Mouse (Mus musculus) skeletal muscle tissue, adult 2 months (tissue): Measurements from ENCODE around the gene Tnfsf8.

ENCODE experiments used
- DNase-seq: peaks from one replicate; pipeline ENCODE4 v3.0.0-alpha.2; 2012; ENCODE audit warnings: low read depth, low spot score

Gene Tnfsf8

DNA sequence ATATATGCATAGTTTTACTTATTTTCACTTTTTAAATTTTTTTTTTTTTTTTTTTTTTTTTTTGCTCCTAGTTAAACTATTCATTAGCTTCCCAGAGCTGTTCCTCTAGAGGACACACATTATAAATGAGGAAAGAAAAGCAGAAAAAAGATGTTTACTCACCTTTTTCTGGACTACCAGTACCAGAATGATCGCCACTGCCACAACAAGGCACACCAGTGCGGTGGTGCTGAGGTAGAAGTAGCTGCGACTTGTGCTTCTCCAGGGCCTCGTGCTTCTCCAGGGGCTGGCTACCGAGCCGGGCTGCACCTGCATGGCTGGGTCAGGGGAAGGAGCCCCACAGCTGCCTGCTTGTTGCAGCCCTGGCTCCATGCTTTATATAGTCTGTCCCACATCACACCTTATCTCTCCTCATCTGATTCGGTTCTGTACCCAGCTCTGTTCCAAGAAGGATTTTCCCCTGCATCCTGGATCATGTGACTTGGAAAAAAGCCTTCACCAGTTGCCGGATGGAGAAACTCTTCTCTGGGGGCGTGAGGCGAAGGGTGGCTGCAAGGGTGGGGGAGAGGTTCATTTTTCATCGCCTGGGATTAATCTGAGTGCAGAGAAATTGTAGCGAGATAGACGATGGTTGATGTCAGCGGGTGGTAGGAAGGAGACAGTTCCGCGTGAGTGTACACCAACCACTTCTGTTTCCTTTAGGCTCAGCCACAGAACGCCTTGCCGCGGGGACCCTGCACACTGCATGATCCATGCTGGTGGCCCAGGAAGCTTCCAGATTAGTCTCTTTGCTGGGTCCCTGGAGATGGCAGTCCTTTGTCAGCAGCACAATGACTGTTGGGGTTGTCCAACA, at the start of gene Tnfsf8:
Gene Tnfsf8 (minus strand): TSS at position 660 of the 853 bp plus-strand sequence.
- no peak for DNase-seq

GRCm38 (mm10) chr4:63908511-63908910, 47.4 kb upstream of the Tnfsf8 start:
- no peak for DNase-seq

DNA sequence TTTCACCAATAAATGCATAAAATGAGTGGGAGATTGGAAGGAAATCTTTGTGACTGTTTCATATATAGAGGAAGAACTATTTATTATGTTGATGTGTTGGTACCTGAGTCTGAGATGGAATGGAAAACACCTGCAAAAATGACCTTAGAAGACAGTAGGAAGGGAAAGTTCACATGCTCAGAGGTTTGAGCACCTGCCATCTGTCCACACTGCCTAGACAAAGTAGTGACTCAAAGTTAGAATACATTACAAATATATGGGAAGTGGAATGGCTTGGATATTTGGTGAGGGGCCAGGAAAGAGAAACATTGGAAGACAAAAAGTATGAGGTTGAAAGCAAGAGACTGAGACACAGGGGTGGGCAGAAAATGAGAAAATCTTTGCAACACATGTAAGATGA, 46.3 kb upstream of the Tnfsf8 start:
- no peak for DNase-seq

- DNase-seq = no peak
Measured at GRCm38 (mm10) chr4:63906050-63906449, 44.9 kb upstream of the Tnfsf8 start.

GRCm38 (mm10) chr4:63899081-63899523, 38.0 kb upstream of the Tnfsf8 start:
- no peak for DNase-seq

DNA sequence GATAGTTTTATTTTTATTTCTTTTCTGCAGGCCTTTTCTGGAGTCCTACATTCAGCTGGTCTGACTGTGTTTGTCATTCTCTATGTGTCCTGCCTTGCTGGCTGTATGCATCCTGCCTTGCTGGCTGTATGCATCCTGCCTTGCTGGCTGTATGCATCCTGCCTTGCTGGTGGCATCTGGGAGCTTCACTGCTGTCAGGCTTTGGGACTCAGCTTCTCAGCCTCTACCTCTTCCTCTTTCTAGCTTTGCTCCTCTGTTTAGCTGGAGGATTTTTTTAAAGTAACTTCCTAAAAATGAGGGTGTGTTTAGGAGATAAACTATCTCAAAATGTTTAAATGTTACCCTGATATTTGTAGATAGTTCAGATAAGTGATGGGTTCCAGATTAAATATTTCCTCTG, 36.0 kb upstream of the Tnfsf8 start:
- no peak for DNase-seq

- DNase-seq = no peak
Measured at GRCm38 (mm10) chr4:63886156-63886555, 25.0 kb upstream of the Tnfsf8 start.

DNA sequence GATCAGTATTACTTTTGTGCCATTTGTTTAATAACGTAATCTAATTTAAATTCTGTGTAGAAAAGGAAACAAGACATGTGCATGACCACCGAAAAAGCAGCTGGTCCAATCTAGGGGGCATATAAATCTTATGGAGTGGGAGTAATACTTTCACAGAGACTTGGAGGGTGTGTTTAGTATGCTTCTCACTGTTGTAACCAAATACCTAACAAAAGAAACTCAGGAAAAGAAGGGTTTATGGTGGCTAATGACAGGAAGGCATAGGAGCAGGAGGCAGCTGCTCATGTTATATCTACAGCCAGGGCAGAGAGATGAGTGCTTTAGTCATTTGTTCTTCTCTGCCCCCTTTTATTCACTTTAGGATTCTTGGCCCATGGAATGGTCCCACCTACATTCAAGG, 15.6 kb upstream of the Tnfsf8 start:
- no peak for DNase-seq

DNA sequence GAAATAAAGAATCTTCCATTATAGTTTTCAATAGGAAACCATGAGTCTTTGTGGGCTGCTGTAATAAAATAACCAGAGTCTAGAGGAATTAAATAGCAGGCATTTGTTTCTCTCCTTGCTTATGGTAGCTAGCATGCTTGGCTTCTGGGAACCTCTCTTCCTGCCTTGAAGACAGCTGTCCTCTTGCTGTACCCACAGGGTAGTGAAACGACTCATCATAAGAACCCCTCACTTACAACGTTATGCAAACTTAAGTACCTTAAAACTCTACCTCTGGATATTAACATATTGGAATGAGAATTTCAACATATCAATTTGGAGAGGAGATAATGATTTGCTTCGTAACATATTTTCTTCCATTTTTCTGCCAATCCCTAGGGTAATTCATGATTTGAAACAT, 14.3 kb upstream of the Tnfsf8 start:
- no peak for DNase-seq

DNA sequence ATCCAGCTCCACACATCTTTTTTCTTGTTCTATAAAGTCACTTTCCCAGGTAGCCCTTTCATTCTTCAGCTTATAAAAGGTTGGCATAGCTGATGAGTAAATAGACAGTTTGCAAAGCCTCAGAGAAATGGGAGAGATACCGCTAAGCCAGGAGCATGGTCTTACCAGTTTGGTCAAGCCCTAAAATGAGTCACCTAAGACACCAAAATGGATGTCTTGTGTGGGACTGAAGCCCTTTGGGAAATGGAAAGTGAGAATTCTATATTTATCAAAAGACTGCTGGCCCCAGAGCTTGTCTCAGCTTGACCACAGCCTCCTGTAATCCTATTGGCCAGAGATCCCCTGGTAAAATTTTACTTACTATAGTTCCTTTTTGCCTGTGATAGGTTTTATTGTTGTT, 9.5 kb upstream of the Tnfsf8 start:
- no peak for DNase-seq

- no peak for DNase-seq
Measured at GRCm38 (mm10) chr4:63868770-63869169, 7.6 kb upstream of the Tnfsf8 start.

DNA sequence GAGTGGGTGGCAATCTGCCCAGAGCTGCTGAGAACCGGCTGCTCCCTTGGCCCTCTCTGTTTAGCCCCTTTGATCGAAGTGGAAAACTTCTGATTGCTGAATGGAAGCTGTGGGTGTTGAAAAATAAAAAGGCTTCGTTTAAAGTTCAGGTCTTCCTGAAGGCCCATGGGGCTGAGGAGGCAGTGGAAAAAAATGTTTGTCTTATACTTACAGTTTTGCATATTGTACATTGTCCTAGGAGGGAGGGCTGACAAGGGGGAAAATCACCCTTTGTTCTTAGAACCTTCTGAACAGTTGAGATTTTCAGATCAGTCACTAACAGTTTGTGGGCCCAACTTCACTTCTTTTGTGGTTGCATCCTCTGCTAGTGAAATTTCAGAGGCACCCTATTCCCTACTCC, 1.8 kb upstream of the Tnfsf8 start:
- no peak for DNase-seq

DNA sequence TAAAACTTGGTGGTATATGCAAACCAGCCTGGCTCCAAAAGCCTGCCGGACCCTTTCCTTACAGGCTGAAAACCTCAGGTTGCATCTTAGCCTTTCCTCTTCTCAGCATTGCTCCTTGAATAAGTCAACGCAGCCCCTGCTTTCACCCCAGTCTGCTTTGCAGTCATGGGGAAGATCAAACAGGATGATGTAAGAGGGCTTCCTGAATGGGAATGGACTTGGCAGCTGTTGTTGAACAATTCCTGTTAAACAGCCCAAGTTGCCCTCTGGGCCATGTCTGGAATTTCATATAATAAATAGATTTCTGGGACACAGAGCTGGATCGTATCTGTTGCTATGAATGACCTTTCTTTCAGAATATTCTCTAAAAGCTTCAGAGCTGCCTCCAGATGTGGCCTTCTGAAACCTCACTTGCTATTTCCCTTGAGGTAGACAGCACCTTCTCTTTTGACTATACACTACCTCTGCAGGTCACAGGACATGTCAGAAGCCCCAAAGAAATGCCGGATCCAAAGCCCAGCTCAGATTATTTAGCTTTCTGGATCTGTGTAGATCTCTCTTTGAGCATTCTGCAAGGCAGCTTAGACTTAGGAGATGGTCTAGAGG, 1.0 kb upstream of the Tnfsf8 start:
- DNase-seq = no peak

GRCm38 (mm10) chr4:63860236-63860635, 911 bp downstream of the Tnfsf8 start:
- no peak for DNase-seq

- no peak for DNase-seq
Measured at GRCm38 (mm10) chr4:63859785-63860203, 1.4 kb downstream of the Tnfsf8 start.

- DNase-seq = no peak
Measured at GRCm38 (mm10) chr4:63858646-63859224, 2.4 kb downstream of the Tnfsf8 start.

- no peak for DNase-seq
Measured at GRCm38 (mm10) chr4:63856764-63857163, 4.4 kb downstream of the Tnfsf8 start.

GRCm38 (mm10) chr4:63853782-63854386, 7.3 kb downstream of the Tnfsf8 start:
- no peak for DNase-seq

GRCm38 (mm10) chr4:63850082-63850481, 11.1 kb downstream of the Tnfsf8 start:
- DNase-seq = no peak

DNA sequence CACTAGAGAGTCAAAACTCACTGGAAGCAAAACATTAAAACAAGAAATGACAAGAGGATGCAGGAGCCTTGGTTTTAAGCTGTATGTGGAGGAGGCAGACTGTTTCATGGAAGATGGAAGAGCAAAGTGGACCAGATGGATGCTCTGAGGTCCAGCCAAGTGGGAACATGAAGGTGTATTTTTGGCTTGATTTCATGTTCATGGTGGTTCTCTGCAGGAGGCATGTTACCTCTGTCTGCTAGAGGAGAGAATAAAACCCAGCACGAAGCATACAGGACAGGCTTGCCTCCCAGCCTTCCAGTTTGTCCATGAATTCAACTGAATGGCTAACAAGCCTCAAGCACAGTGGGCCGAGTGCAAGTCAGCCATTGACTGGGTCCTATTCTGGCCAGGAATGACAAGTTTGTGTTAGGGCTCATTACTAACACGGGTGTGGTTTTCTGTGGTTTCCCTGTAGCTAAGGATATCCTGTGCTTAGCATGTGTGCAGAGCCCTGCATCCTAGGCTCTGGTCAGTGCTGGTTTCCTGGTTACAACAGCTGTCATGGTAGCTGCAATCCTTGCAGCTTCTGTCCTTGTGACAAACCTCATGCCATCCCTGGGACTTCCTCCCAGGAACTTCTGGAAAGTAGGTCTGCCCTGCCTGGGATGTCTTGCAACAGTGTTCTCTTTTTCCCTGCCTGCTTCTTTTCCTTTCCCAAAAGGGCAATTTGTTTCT, 14.1 kb downstream of the Tnfsf8 start:
- DNase-seq = no peak

DNA sequence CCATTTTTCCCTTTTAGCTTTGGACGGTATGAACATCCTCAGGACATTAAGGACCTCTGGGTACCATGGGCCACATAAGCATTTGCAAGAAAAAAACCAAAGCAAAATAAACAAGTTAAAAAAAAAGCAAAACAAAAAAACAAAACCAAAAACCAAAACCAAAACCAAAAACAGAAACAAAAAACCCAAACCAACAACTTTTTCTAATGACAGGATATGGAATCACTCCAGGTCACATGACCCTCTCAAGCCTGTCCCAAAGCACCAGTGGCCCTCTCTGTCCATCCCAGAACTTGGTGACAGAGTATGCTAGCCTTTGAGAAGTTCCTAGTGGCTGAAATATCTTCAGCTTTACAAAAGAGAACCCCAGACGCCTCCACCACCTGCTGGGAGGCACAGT, 15.4 kb downstream of the Tnfsf8 start:
- DNase-seq = no peak

DNA sequence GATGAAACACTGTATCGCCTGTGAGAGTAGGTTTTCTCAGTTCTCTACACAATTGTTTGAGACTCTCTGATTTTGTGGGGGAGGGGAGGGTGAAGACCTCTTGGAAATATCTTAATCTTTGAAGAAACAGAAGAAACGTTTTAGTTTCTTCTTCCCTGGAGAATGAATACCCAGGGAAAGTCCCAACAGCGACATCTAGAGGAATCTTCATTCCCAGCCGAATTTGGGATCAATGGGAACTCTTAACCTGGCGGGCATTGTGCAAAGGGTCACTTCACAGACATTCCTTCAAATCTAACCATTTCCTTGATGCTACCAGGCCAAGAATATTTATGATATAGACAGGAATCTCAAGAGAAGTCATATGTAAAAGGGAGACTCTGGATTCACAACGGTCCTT, 17.2 kb downstream of the Tnfsf8 start:
- DNase-seq = no peak
